Mouse (Mus musculus): ENCODE measurements around the gene Depp1.

- TF ChIP-seq E2F4 (IDR thresholded peaks at IDR 0.05; ENCODE audit: insufficient read depth) (no peak), POLR2AphosphoS2 (IDR thresholded peaks at IDR 0.05; ENCODE audit: insufficient read length, low read depth) (no peak)
Observed at GRCm38 (mm10) chr6:116664031-116664430, 13.6 kb downstream of the Depp1 start.

Measured in myocyte (in vitro differentiated cells).